Mouse (Mus musculus) CH12.LX (cell line): ENCODE results near the gene Col20a1. TPM values are rescaled to one million over a fixed set of nuclear protein-coding genes. Genes with fewer than 3 reads are reported as not detected.

Experiments
- DNase-seq: peaks from one replicate; pipeline ENCODE4 v3.0.0-alpha.2; 2013; ENCODE audit errors: extremely low read depth
- H3K27ac ChIP-seq: 2 replicates; pipeline ENCODE4 v1.5.1; 2012; ENCODE audit warnings: low read depth, mild to moderate bottlenecking, control low read depth, moderate library complexity; ENCODE audit not compliant: insufficient read depth
- H3K27me3 ChIP-seq: replicated peaks from 2 replicates; pipeline ENCODE3; 2012; ENCODE audit warnings: inconsistent platforms
- H3K36me3 ChIP-seq, 2 experiments: replicated peaks in 1 of 2; 2 replicates each; pipeline versions ENCODE3 to v1.6.1; 2012; ENCODE audit warnings: inconsistent platforms in 1 of 2, low read length in 1 of 2, mild to moderate bottlenecking in 1 of 2, mixed read lengths in 1 of 2, moderate library complexity in 1 of 2; ENCODE audit not compliant: control insufficient read depth in 1 of 2, insufficient read depth in 1 of 2
- H3K4me1 ChIP-seq, 2 experiments: 2 replicates each; pipeline ENCODE4 v1.6.1; 2012; ENCODE audit warnings: inconsistent platforms in 1 of 2, moderate library complexity in 1 of 2; ENCODE audit not compliant: insufficient read depth in 2 of 2, control insufficient read depth in 1 of 2
- H3K4me2 ChIP-seq: 2 replicates; pipeline ENCODE4 v1.6.1; 2012; ENCODE audit warnings: low read depth, mild to moderate bottlenecking, control low read depth; ENCODE audit not compliant: poor library complexity, insufficient read depth, severe bottlenecking
- H3K4me3 ChIP-seq, 3 experiments: fragments of 150-350 bp in 1 of 3; sonication (generic) in 1 of 3; replicated peaks in 1 of 3; 2 replicates each; pipeline versions ENCODE3 to v1.5.1; 2011 to 2012; ENCODE audit warnings: low read depth in 2 of 3, low read length in 2 of 3, mild to moderate bottlenecking in 2 of 3, moderate library complexity in 2 of 3, control low read depth in 1 of 3, improper control_type of control experiment in 1 of 3, inconsistent platforms in 1 of 3, mixed read lengths in 1 of 3; ENCODE audit not compliant: poor library complexity in 1 of 3
- H3K79me2 ChIP-seq: replicated peaks from 2 replicates; pipeline ENCODE4 v1.6.1; 2012; ENCODE audit warnings: mild to moderate bottlenecking, moderate library complexity; ENCODE audit not compliant: control insufficient read depth, poor library complexity, insufficient read depth, severe bottlenecking; ENCODE audit errors: extremely low read depth
- H3K9ac ChIP-seq: 2 replicates; pipeline ENCODE4 v1.6.1; 2012; ENCODE audit warnings: low read depth, mild to moderate bottlenecking, control low read depth, moderate library complexity; ENCODE audit not compliant: insufficient read depth
- H3K9me3 ChIP-seq: replicated peaks from 2 replicates; pipeline ENCODE3; 2012; ENCODE audit warnings: low read length, inconsistent platforms, mixed read lengths
- CHD2 ChIP-seq: IDR thresholded peaks from 2 replicates; pipeline ENCODE4 v1.6.1; 2011; ENCODE audit warnings: low read length, improper control_type of control experiment
- CTCF ChIP-seq, 2 experiments: IDR thresholded peaks in 1 of 2; conservative IDR thresholded peaks in 1 of 2; 2 replicates each; pipeline ENCODE4 v1.5.1; 2011 to 2012; ENCODE audit warnings: low read depth in 2 of 2, low read length in 2 of 2, improper control_type of control experiment in 1 of 2, inconsistent platforms in 1 of 2, mild to moderate bottlenecking in 1 of 2, moderate library complexity in 1 of 2
- ELF1 ChIP-seq: IDR thresholded peaks from 2 replicates; pipeline ENCODE4 v1.6.1; 2014; ENCODE audit warnings: low read depth, mild to moderate bottlenecking, inconsistent platforms, low read length, improper control_type of control experiment
- EP300 ChIP-seq: IDR thresholded peaks from 2 replicates; pipeline ENCODE4 v1.6.1; 2011; ENCODE audit warnings: low read length, improper control_type of control experiment
- ETS1 ChIP-seq: conservative IDR thresholded peaks from 2 replicates; pipeline ENCODE4 v1.6.1; 2012; ENCODE audit warnings: low read depth, mild to moderate bottlenecking, inconsistent platforms, low read length, improper control_type of control experiment, moderate library complexity
- GABPA ChIP-seq: IDR thresholded peaks from 2 replicates; pipeline ENCODE4 v1.6.1; 2012; ENCODE audit warnings: low read depth, low read length, improper control_type of control experiment, inconsistent platforms; ENCODE audit not compliant: insufficient replicate concordance
- HCFC1 ChIP-seq: IDR thresholded peaks from 2 replicates; pipeline ENCODE4 v1.6.1; 2012; ENCODE audit warnings: low read depth, mild to moderate bottlenecking, inconsistent platforms, low read length, improper control_type of control experiment
- IRF4 ChIP-seq: IDR thresholded peaks from 2 replicates; pipeline ENCODE4 v1.6.1; 2014; ENCODE audit warnings: low read depth, mild to moderate bottlenecking, inconsistent platforms, low read length, improper control_type of control experiment
- JUN ChIP-seq: IDR thresholded peaks from 2 replicates; pipeline ENCODE4 v1.6.1; 2011; ENCODE audit warnings: low read depth, mild to moderate bottlenecking, low read length, improper control_type of control experiment, moderate library complexity; ENCODE audit not compliant: insufficient read depth
- KAT2A ChIP-seq: IDR thresholded peaks from 2 replicates; pipeline ENCODE4 v1.6.1; 2012; ENCODE audit warnings: low read length, improper control_type of control experiment, inconsistent platforms; ENCODE audit not compliant: insufficient replicate concordance
- MAFK ChIP-seq: IDR thresholded peaks from 2 replicates; pipeline ENCODE4 v1.6.1; 2011; ENCODE audit warnings: low read length, improper control_type of control experiment; ENCODE audit not compliant: insufficient replicate concordance
- MAZ ChIP-seq: IDR thresholded peaks from 2 replicates; pipeline ENCODE4 v1.6.1; 2012; ENCODE audit warnings: low read depth, mild to moderate bottlenecking, inconsistent platforms, low read length, improper control_type of control experiment, moderate library complexity
- MXI1 ChIP-seq: IDR thresholded peaks from 2 replicates; pipeline ENCODE4 v1.6.1; 2011; ENCODE audit warnings: mild to moderate bottlenecking, low read depth, low read length, improper control_type of control experiment
- MYC ChIP-seq: IDR thresholded peaks from 2 replicates; pipeline ENCODE4 v1.6.1; 2011; ENCODE audit warnings: low read depth, mild to moderate bottlenecking, improper control_type of control experiment, low read length
- NELFE ChIP-seq: IDR thresholded peaks from 2 replicates; pipeline ENCODE4 v1.6.1; 2011; ENCODE audit warnings: low read depth, low read length, improper control_type of control experiment
- NRF1 ChIP-seq: IDR thresholded peaks from 2 replicates; pipeline ENCODE4 v1.6.1; 2014; ENCODE audit warnings: low read depth, mild to moderate bottlenecking, inconsistent platforms, low read length, improper control_type of control experiment, moderate library complexity
- PAX5 ChIP-seq: IDR thresholded peaks from 2 replicates; pipeline ENCODE4 v1.6.1; 2012; ENCODE audit warnings: low read length, inconsistent platforms, mixed read lengths
- POLR2A ChIP-seq: IDR thresholded peaks from 2 replicates; pipeline ENCODE4 v1.6.1; 2011; ENCODE audit warnings: low read depth, mild to moderate bottlenecking, improper control_type of control experiment, low read length
- POLR2AphosphoS2 ChIP-seq: IDR thresholded peaks from 2 replicates; pipeline ENCODE4 v1.6.1; 2011; ENCODE audit warnings: low read depth, low read length, improper control_type of control experiment
- RAD21 ChIP-seq: IDR thresholded peaks from 2 replicates; pipeline ENCODE4 v1.6.1; 2011; ENCODE audit warnings: low read depth, mild to moderate bottlenecking, low read length, improper control_type of control experiment, moderate library complexity
- SMC3 ChIP-seq: IDR thresholded peaks from 2 replicates; pipeline ENCODE4 v1.6.1; 2011; ENCODE audit warnings: low read depth, low read length, improper control_type of control experiment
- TBP ChIP-seq: conservative IDR thresholded peaks from 2 replicates; pipeline ENCODE4 v1.6.1; 2011; ENCODE audit warnings: low read depth, low read length, improper control_type of control experiment
- UBTF ChIP-seq: IDR thresholded peaks from 2 replicates; pipeline ENCODE4 v1.6.1; 2012; ENCODE audit warnings: low read depth, mild to moderate bottlenecking, inconsistent platforms, low read length, improper control_type of control experiment, moderate library complexity
- USF2 ChIP-seq: conservative IDR thresholded peaks from 2 replicates; pipeline ENCODE4 v1.6.1; 2011; ENCODE audit warnings: low read depth, low read length, improper control_type of control experiment
- ZKSCAN1 ChIP-seq: IDR thresholded peaks from 2 replicates; pipeline ENCODE4 v1.6.1; 2012; ENCODE audit warnings: low read depth, inconsistent platforms, low read length, improper control_type of control experiment, borderline replicate concordance
- ZMIZ1 ChIP-seq: IDR thresholded peaks from 2 replicates; pipeline ENCODE4 v1.6.1; 2012; ENCODE audit warnings: low read depth, mild to moderate bottlenecking, inconsistent platforms, low read length, improper control_type of control experiment
- ZNF384 ChIP-seq: IDR thresholded peaks from 2 replicates; pipeline ENCODE4 v1.6.1; 2012; ENCODE audit warnings: low read depth, low read length, improper control_type of control experiment, inconsistent platforms
- dilution Hi-C: fragments of 300-500 bp; cut with MboI; formaldehyde crosslinking; loops from 2 replicates; pipeline ENCODE4 v1.14.3; 2020; ENCODE audit warnings: low sequenced_read_pairs; ENCODE audit not compliant: extremely low pct_unique_long_range_greater_than_20kb, extremely low pct_ligation_motif_present
- in situ Hi-C: fragments of 300-500 bp; cut with MboI; formaldehyde crosslinking; loops from 3 replicates; pipeline ENCODE4 v1.14.3; 2019; ENCODE audit warnings: low sequenced_read_pairs, low pct_ligation_motif_present, low pct_unique_long_range_greater_than_20kb, mixed read lengths
- polyA plus RNA-seq: library from polyadenylated mRNA; unstranded; fragments of >175 nt; gene quantifications from 2 replicates; pipeline ENCODE4 v1.2.1, GENCODE M21; 2012; ENCODE audit warnings: low read depth; ENCODE audit not compliant: insufficient read length
- total RNA-seq, 2 experiments: library from RNA; depleted of rRNA; stranded (reverse); fragments of 300-350 nt in 1 of 2; fragments of >200 nt in 1 of 2; gene quantifications; 2 replicates each; pipeline ENCODE4 v1.2.3; 2012 to 2014

The Col20a1 gene
- total and polyA plus RNA-seq, 3 experiments, result 0.52 to 2.2 (median 0.68) TPM

GRCm38 (mm10) chr2:181060127-181060526 lies 73.8 kb downstream of the Col20a1 start:
- no peak overlapping the region for H3K4me3 ChIP-seq
- dilution Hi-C loops, result no loop called here
- H3K79me2 ChIP-seq, result no peaks in the 10 kb centered on the region
- TF ChIP-seq RAD21, result peak; percentile 88
- peak; percentile 50; the same call in 1 of the 2 replicates for TF ChIP-seq MYC
- no peak for TF ChIP-seq JUN
- no peak for TF ChIP-seq HCFC1
- TF ChIP-seq ELF1, result no peak
- TF ChIP-seq GABPA, result no peak
- no peak for TF ChIP-seq MAFK
- TF ChIP-seq USF2, result no peak
- TF ChIP-seq KAT2A, result no peak
- TF ChIP-seq IRF4, result no peak
- TF ChIP-seq POLR2AphosphoS2, result no peak
- TF ChIP-seq UBTF, result no peak
- TF ChIP-seq SMC3, result peak; percentile 82
- TF ChIP-seq CTCF (conservative IDR thresholded peaks at IDR 0.05 in 1 of 2, IDR thresholded peaks at IDR 0.05 in 1 of 2; ENCODE audit: low read depth in 2 of 2, low read length in 2 of 2), result peak; percentile 78 to 93
- no peak for TF ChIP-seq NELFE
- no peak for TF ChIP-seq MAZ
- no peak for TF ChIP-seq PAX5
- no peak for TF ChIP-seq ZKSCAN1
- TF ChIP-seq ZMIZ1, result no peak
- no peak for TF ChIP-seq TBP
- no peak for TF ChIP-seq ETS1
- no peak for TF ChIP-seq NRF1
- TF ChIP-seq, all 38 proteins: peak for 4
- Histone ChIP-seq H3K36me3 (no peaks in the 10 kb centered on the region), H3K27me3 (peaks cover 89% of the 10 kb centered on the region), H3K27ac (no peak overlapping the region), H3K4me1 (no peaks in the 10 kb centered on the region), H3K4me2 (no peak overlapping the region), H3K9ac (no peak overlapping the region), H3K9me3 (no peaks in the 10 kb centered on the region)
- in situ Hi-C loops, result no loop called here
- DNase-seq, result peak; percentile 74

GRCm38 (mm10) chr2:181065827-181066226 lies 79.5 kb downstream of the Col20a1 start:
- TF ChIP-seq MAFK, result no peak
- no peak for TF ChIP-seq IRF4
- no peak for TF ChIP-seq ZKSCAN1
- TF ChIP-seq MXI1, result no peak
- no peak for TF ChIP-seq ZNF384
- no peak for TF ChIP-seq NELFE
- TF ChIP-seq POLR2A, result no peak
- TF ChIP-seq MAZ, result no peak
- no peak for TF ChIP-seq GABPA
- TF ChIP-seq EP300, result no peak
- no peak for TF ChIP-seq ETS1
- TF ChIP-seq RAD21, result no peak
- no peak for TF ChIP-seq CHD2
- no peaks in the 10 kb centered on the region for H3K4me1 ChIP-seq
- no peak overlapping the region for H3K4me2 ChIP-seq
- dilution Hi-C loops (no loop called here), in situ Hi-C loops (no loop called here)
- no peaks in the 10 kb centered on the region for H3K79me2 ChIP-seq
- H3K9me3 ChIP-seq, result no peaks in the 10 kb centered on the region
- no peak overlapping the region for H3K4me3 ChIP-seq
- H3K9ac ChIP-seq, result no peak overlapping the region
- no peak for DNase-seq
- no peaks in the 10 kb centered on the region for H3K36me3 ChIP-seq
- no peak overlapping the region for H3K27ac ChIP-seq
- H3K27me3 ChIP-seq, result peaks cover 70% of the 10 kb centered on the region
